9 mouse cellular contexts compared by ENCODE assay signal in the genomic region with DNA sequence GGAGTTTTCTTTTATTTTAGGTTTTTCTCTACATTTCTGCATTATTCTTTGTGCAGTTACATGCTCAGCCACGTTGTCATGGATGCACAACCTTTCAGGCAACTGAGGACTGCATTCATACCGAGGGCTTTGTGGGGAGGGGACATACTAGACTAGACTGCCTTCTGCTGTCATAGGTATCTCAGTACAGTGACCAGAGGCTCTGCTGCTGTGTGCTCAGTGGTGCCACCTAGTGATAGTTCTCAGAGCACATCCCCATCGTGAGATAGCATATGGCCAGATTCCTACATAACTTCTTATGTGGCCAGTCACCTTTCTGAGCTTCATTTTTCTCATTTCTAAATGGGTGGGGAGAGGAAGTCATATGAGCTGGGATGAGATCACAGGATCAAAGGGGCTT. TPM values are rescaled to one million over a fixed set of nuclear protein-coding genes. Genes with fewer than 3 reads are reported as not detected.
DNase-seq lines count a peak whose midpoint lies in the region; ATAC-seq and TF ChIP-seq lines count a peak whose summit lies in the region.
"Had no signal": no experiment of that assay in that cellular context is flagged by ENCODE, and none has a peak within 500 bp of the region (broad histone marks: within the 10 kb centered on the region; RNA-seq: fewer than 3 reads in every experiment).

No protein-coding gene starts in this region.

- H3K36me3 ChIP-seq in E14TG2a.4 (ENCODE audit: insufficient read depth, low read length) = no peaks in the 10 kb centered on the region
- no peaks in the 10 kb centered on the region for H3K36me3 ChIP-seq in forebrain, embryonic 14.5 days (ENCODE audit: control insufficient read depth, insufficient read depth, low read length)
- no peaks in the 10 kb centered on the region for H3K36me3 ChIP-seq in intestine, postnatal 0 days (ENCODE audit: control insufficient read depth, insufficient read depth)
- H3K36me3 ChIP-seq in liver, postnatal 0 days (replicated peaks; ENCODE audit: insufficient read depth, low read length) = no peaks in the 10 kb centered on the region
- H3K36me3 ChIP-seq: heart, embryonic 13.5 days had no signal

- H3K27ac ChIP-seq in forebrain, embryonic 14.5 days (ENCODE audit: low read depth, low read length) = no peak overlapping the region
- H3K27ac ChIP-seq in intestine, postnatal 0 days (ENCODE audit: low read depth, low read length) = no peak overlapping the region
- H3K27ac ChIP-seq in liver, postnatal 0 days (ENCODE audit: low read depth) = no peak overlapping the region
- H3K27ac ChIP-seq: heart, embryonic 13.5 days had no signal

- H3K4me2 ChIP-seq in forebrain, embryonic 14.5 days (ENCODE audit: low read length) = no peak overlapping the region
- no peak overlapping the region for H3K4me2 ChIP-seq in intestine, postnatal 0 days (replicated peaks; ENCODE audit: low read depth)
- H3K4me2 ChIP-seq in liver, postnatal 0 days (ENCODE audit: low read depth, low read length) = no peak overlapping the region
- H3K4me2 ChIP-seq: heart, embryonic 13.5 days had no signal

- no peak for TF ChIP-seq EP300 in liver, postnatal 0 days (IDR thresholded peaks at IDR 0.05; ENCODE audit: low read depth)

- DNase-seq in 416B (ENCODE audit: low read depth) = peak; percentile 44
- DNase-seq in forebrain, embryonic 14.5 days (ENCODE audit: low spot score) = peak; percentile 81
- peak; percentile 55 for DNase-seq in liver, postnatal 0 days
- DNase-seq in retina, embryonic 14.5 days (ENCODE audit: low spot score) = peak; percentile 81

- peaks cover 52% of the 10 kb centered on the region for H3K27me3 ChIP-seq in E14TG2a.4 (ENCODE audit: insufficient read depth, low read length)
- H3K27me3 ChIP-seq in forebrain, embryonic 14.5 days (replicated peaks; ENCODE audit: control insufficient read depth, insufficient read depth, low read length) = peaks cover 13% of the 10 kb centered on the region; the same call in 1 of the 2 replicates
- peaks cover 31% of the 10 kb centered on the region for H3K27me3 ChIP-seq in intestine, postnatal 0 days (replicated peaks; ENCODE audit: control insufficient read depth, insufficient read depth, low read length)
- peaks cover 43% of the 10 kb centered on the region for H3K27me3 ChIP-seq in liver, postnatal 0 days (ENCODE audit: insufficient read depth, low read length)

- H3K9ac ChIP-seq in forebrain, embryonic 14.5 days (ENCODE audit: low read length) = no peak overlapping the region
- no peak overlapping the region for H3K9ac ChIP-seq in intestine, postnatal 0 days (ENCODE audit: low read depth, low read length)
- no peak overlapping the region for H3K9ac ChIP-seq in liver, postnatal 0 days (replicated peaks)
- H3K9ac ChIP-seq: heart, embryonic 13.5 days had no signal

- peak; percentile 45 for TF ChIP-seq CTCF in E14TG2a.4 (conservative IDR thresholded peaks at IDR 0.05; ENCODE audit: low read length)
- TF ChIP-seq CTCF in intestine, postnatal 0 days (IDR thresholded peaks at IDR 0.05; ENCODE audit: low read depth) = peak; percentile 96
- TF ChIP-seq CTCF in liver, postnatal 0 days (IDR thresholded peaks at IDR 0.05; ENCODE audit: low read depth) = peak; percentile 88

- ATAC-seq in cerebellum, adult (ENCODE audit: insufficient number of reproducible peaks, low FRiP score, low TSS enrichment) = peak; percentile 70; the same call in 1 of the 2 replicates
- peak; percentile 73; the same call in 1 of the 2 replicates for ATAC-seq in forebrain, embryonic 14.5 days
- ATAC-seq in intestine, postnatal 0 days = no peak
- ATAC-seq in liver, postnatal 0 days = no peak
- no peak for ATAC-seq in activated CD4-positive, CD25-positive, alpha-beta regulatory T cell, adult 4 months

- H3K9me3 ChIP-seq in E14TG2a.4 (ENCODE audit: low read length) = no peaks in the 10 kb centered on the region
- H3K9me3 ChIP-seq in forebrain, embryonic 14.5 days (replicated peaks; ENCODE audit: control insufficient read depth, low read length) = no peaks in the 10 kb centered on the region
- no peaks in the 10 kb centered on the region for H3K9me3 ChIP-seq in intestine, postnatal 0 days (ENCODE audit: control insufficient read depth)
- H3K9me3 ChIP-seq in liver, postnatal 0 days (ENCODE audit: low read length) = 0 out of 2 replicates have a peak, but pooled peaks cover 3% of the 10 kb centered on the region
- H3K9me3 ChIP-seq: heart, embryonic 13.5 days had no signal

- H3K4me1 ChIP-seq in E14TG2a.4 (replicated peaks; ENCODE audit: low read depth, low read length) = peaks cover 3% of the 10 kb centered on the region; the same call in 1 of the 2 replicates
- no peaks in the 10 kb centered on the region for H3K4me1 ChIP-seq in forebrain, embryonic 14.5 days (ENCODE audit: control insufficient read depth, insufficient read depth, low read length)
- H3K4me1 ChIP-seq in intestine, postnatal 0 days (replicated peaks; ENCODE audit: control insufficient read depth, insufficient read depth, low read length) = peaks cover 5% of the 10 kb centered on the region; the same call in 1 of the 2 replicates
- H3K4me1 ChIP-seq in liver, postnatal 0 days (ENCODE audit: insufficient read depth) = no peaks in the 10 kb centered on the region

- 4% methylated on average over 3 of the region's 3 CpGs for WGBS in forebrain, embryonic 14.5 days
- 1% methylated on average over 3 of the region's 3 CpGs for WGBS in intestine, postnatal 0 days
- 2% methylated on average over 3 of the region's 3 CpGs for WGBS in liver, postnatal 0 days (ENCODE audit: insufficient replicate concordance)

- H3K4me3 ChIP-seq in E14TG2a.4 (replicated peaks; ENCODE audit: low read length) = no peak overlapping the region
- no peak overlapping the region for H3K4me3 ChIP-seq in forebrain, embryonic 14.5 days (ENCODE audit: low read depth, low read length)
- no peak overlapping the region for H3K4me3 ChIP-seq in intestine, postnatal 0 days (ENCODE audit: low read depth, low read length)
- H3K4me3 ChIP-seq in liver, postnatal 0 days (ENCODE audit: low read depth, low read length) = no peak overlapping the region
- H3K4me3 ChIP-seq: heart, embryonic 13.5 days had no signal

RNA-seq across cellular contexts. Expression of gene Abcc8, which starts 1.8 kb away (rescaled TPM):
- 14.1 and 18.8 TPM in 2 replicates for polyA plus RNA-seq in forebrain, embryonic 14.5 days (2014; fragmentation: Nextera tagmentation; extraction: Ambion mirVana)
- 0.95 and 1.8 TPM in 2 replicates for polyA plus RNA-seq in intestine, postnatal 0 days (2015; fragmentation: Nextera tagmentation; extraction: Ambion mirVana)
- polyA plus RNA-seq in liver, postnatal 0 days (2015; fragmentation: Nextera tagmentation; extraction: Ambion mirVana) = 0.09 and 0.11 TPM in 2 replicates
- polyA plus RNA-seq in activated CD4-positive, CD25-positive, alpha-beta regulatory T cell, adult 4 months (2017; shearing (Covaris generic)) = not detected

RNA-seq across cellular contexts. Expression of gene Ush1c, which starts 56.7 kb away (rescaled TPM):
- 2.0 and 3.6 TPM in 2 replicates for polyA plus RNA-seq in forebrain, embryonic 14.5 days (2014; fragmentation: Nextera tagmentation; extraction: Ambion mirVana)
- polyA plus RNA-seq in intestine, postnatal 0 days (2015; fragmentation: Nextera tagmentation; extraction: Ambion mirVana) = 132 and 142 TPM in 2 replicates
- polyA plus RNA-seq in liver, postnatal 0 days (2015; fragmentation: Nextera tagmentation; extraction: Ambion mirVana) = 0.08 and 0.11 TPM in 2 replicates
- polyA plus RNA-seq in activated CD4-positive, CD25-positive, alpha-beta regulatory T cell, adult 4 months (2017; shearing (Covaris generic)) = not detected

RNA-seq across cellular contexts. Expression of gene Otog, which starts 59.2 kb away (rescaled TPM):
- polyA plus RNA-seq in forebrain, embryonic 14.5 days (2014; fragmentation: Nextera tagmentation; extraction: Ambion mirVana) = not detected in 2 replicates
- not detected in 2 replicates for polyA plus RNA-seq in intestine, postnatal 0 days (2015; fragmentation: Nextera tagmentation; extraction: Ambion mirVana)
- not detected in 2 replicates for polyA plus RNA-seq in liver, postnatal 0 days (2015; fragmentation: Nextera tagmentation; extraction: Ambion mirVana)
- polyA plus RNA-seq in activated CD4-positive, CD25-positive, alpha-beta regulatory T cell, adult 4 months (2017; shearing (Covaris generic)) = not detected

Comparison
In these comparisons a context has a peak if more than half of its experiments do, and no peak if none do; other contexts are left out.
1. CTCF ChIP-seq: peak in every context shown above with its lines; median percentile 96 in intestine, postnatal 0 days; 88 in liver, postnatal 0 days; 45 in E14TG2a.4.
2. ATAC-seq: peak in cerebellum, adult (single experiment) and forebrain, embryonic 14.5 days (single experiment); none in intestine, postnatal 0 days (single experiment), liver, postnatal 0 days (single experiment) and activated CD4-positive, CD25-positive, alpha-beta regulatory T cell, adult 4 months (single experiment).
3. RNA of gene Ush1c, which starts 56.7 kb away (polyA plus RNA-seq): 132 to 142 TPM in intestine, postnatal 0 days; 2.0 to 3.6 TPM in forebrain, embryonic 14.5 days, 0.08 to 0.11 TPM in liver, postnatal 0 days and not detected in activated CD4-positive, CD25-positive, alpha-beta regulatory T cell, adult 4 months; every median in the first group is over 10 times any median in the second.
4. Peak in every context shown above with its lines, with median percentiles within 50 percentile points of each other: DNase-seq.